In the genomic region with DNA sequence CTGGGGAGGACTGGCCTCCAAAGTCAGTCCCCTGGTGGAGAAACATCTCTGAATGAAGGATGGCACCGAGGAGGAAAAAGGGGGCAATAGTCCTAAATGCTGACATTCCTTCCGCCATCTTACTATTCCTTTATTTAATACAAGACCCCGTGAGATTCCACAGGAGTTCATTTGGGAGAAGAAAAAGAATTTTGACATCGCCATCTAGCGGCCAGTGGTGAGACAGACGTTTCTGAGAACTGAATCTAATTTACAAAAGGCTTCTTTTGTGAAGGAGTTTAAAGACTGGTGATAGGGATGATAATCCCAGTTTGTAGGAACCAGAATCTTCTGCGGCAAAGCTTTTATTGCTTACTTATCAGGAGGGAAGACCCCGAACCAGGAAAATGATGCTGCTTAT, we compare ENCODE assay signal across 7 mouse cellular contexts.
DNase-seq lines count a peak whose midpoint lies in the region; ATAC-seq and TF ChIP-seq lines count a peak whose summit lies in the region.
"Not testable (repeated sequence)": the region's sequence is repeated elsewhere in the genome, so short reads cannot be mapped to it uniquely, and the experiment has no call there.

No protein-coding gene starts in this region.

- not testable (repeated sequence) for ATAC-seq in kidney, postnatal 0 days (replicated peaks; ENCODE audit: low FRiP score, low read depth); liver, postnatal 0 days

- peaks cover 15% of the 10 kb centered on the region for H3K36me3 ChIP-seq in E14TG2a.4 (ENCODE audit: insufficient read depth, low read length)
- not testable (repeated sequence) for H3K36me3 ChIP-seq in kidney, postnatal 0 days (ENCODE audit: insufficient read depth, low read length); liver, postnatal 0 days (replicated peaks; ENCODE audit: insufficient read depth, low read length)

- peak; percentile 92 for DNase-seq in R1 (ENCODE audit: low read depth, low spot score)
- peak; percentile 9 to 16 for DNase-seq in cerebellum, postnatal 10 days
- peak; percentile 27 for DNase-seq in forelimb bud, embryonic 11.5 days (ENCODE audit: low read depth, low spot score)
- peak; percentile 4 for DNase-seq in kidney, postnatal 0 days (ENCODE audit: low spot score)
- not testable (repeated sequence) for DNase-seq in liver, postnatal 0 days
- peak; percentile 13 for DNase-seq in naive thymus-derived CD4-positive, alpha-beta T cell, adult 2 months (ENCODE audit: low read depth)

- H3K9me3 ChIP-seq in E14TG2a.4 (ENCODE audit: low read length): peaks cover 37% of the 10 kb centered on the region
- H3K9me3 ChIP-seq in kidney, postnatal 0 days (replicated peaks; ENCODE audit: low read length); liver, postnatal 0 days (ENCODE audit: low read length): not testable (repeated sequence)

- not testable (repeated sequence) for H3K4me2 ChIP-seq in kidney, postnatal 0 days (ENCODE audit: low read length); liver, postnatal 0 days (ENCODE audit: low read depth, low read length)

- not testable (repeated sequence) for H3K27ac ChIP-seq in kidney, postnatal 0 days; liver, postnatal 0 days (ENCODE audit: low read depth)

- not testable (repeated sequence) for H3K9ac ChIP-seq in kidney, postnatal 0 days (ENCODE audit: low read depth, low read length); liver, postnatal 0 days (replicated peaks)

- not testable (repeated sequence) for H3K4me1 ChIP-seq in E14TG2a.4 (replicated peaks; ENCODE audit: low read depth, low read length); kidney, postnatal 0 days (replicated peaks; ENCODE audit: insufficient read depth, low read length); liver, postnatal 0 days (ENCODE audit: insufficient read depth)

- WGBS in kidney, postnatal 0 days: 61% methylated on average over 8 of the region's 8 CpGs
- WGBS in liver, postnatal 0 days (ENCODE audit: insufficient replicate concordance): 68% methylated on average over 8 of the region's 8 CpGs

- TF ChIP-seq CTCF in E14TG2a.4 (conservative IDR thresholded peaks at IDR 0.05; ENCODE audit: low read length): peak; percentile 64
- TF ChIP-seq CTCF in kidney, postnatal 0 days (IDR thresholded peaks at IDR 0.05; ENCODE audit: low read depth): peak; percentile 51
- peak; percentile 25; the same call in 1 of the 2 replicates for TF ChIP-seq CTCF in liver, postnatal 0 days (IDR thresholded peaks at IDR 0.05; ENCODE audit: low read depth)

- not testable (repeated sequence) for H3K4me3 ChIP-seq in E14TG2a.4 (replicated peaks; ENCODE audit: low read length); kidney, postnatal 0 days (replicated peaks; ENCODE audit: low read depth, low read length); liver, postnatal 0 days (ENCODE audit: low read depth, low read length)

- not testable (repeated sequence) for H3K27me3 ChIP-seq in E14TG2a.4 (ENCODE audit: insufficient read depth, low read length); kidney, postnatal 0 days (ENCODE audit: insufficient read depth, low read length); liver, postnatal 0 days (ENCODE audit: insufficient read depth, low read length)

- TF ChIP-seq EP300 in liver, postnatal 0 days (IDR thresholded peaks at IDR 0.05; ENCODE audit: low read depth): not testable (repeated sequence)
